In the genomic region with DNA sequence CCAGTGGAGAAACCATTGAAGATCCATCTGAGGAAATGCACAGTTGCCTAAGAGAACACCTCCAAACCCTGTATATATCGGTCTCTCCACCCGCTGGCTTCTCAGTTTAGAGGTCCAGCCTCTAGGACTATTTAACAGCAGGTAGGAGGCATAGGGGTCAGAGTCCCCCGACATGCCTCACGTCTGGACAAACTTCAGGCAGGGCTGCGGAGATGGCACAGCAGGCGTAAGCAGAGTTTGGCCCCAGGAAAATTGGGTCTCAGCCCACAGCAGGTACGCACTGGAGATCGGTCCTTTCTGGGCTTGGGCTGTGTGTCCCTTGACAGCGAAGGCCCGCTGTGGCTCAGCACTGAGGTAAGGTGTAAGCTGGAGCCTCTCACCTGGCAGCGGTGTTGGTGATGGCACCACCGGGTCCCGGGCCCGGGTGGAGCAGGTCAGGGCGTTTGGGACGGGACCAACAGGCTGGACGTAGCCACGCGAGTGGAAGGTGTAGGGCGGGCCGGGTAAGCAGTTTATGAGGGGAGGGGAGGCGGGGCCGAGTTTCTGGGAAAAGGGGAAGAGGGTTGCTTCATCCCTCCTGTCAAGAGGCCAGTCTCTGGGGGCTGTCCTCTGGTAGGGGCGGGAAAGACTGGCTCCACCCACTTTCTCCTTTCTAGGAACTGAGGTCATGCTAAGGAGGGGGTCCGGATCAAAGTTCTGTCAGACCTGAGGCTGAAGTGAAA, we compare ENCODE assay signal across 8 mouse cellular contexts. TPM values are rescaled to one million over a fixed set of nuclear protein-coding genes. Genes with fewer than 3 reads are reported as not detected.
A peak's percentile ranks its signal among the peaks of the same experiment; 100 is the strongest.
DNase-seq lines count a peak whose midpoint lies in the region; ATAC-seq and TF ChIP-seq lines count a peak whose summit lies in the region.

No protein-coding gene starts in this region.

- no peak overlapping the region for H3K9ac ChIP-seq in midbrain, embryonic 12.5 days (replicated peaks)
- H3K9ac ChIP-seq in midbrain, postnatal 0 days (replicated peaks; ENCODE audit: low read length, poor library complexity, severe bottlenecking) = no peak overlapping the region
- H3K9ac ChIP-seq in heart, adult 2 months (ENCODE audit: low read depth, low read length) = no peak overlapping the region
- no peak overlapping the region for H3K9ac ChIP-seq in hindbrain, embryonic 16.5 days (ENCODE audit: low read depth, low read length)

- 0 out of 2 replicates have a peak, but pooled peaks have one; percentile 19 for ATAC-seq in midbrain, embryonic 12.5 days (ENCODE audit: low FRiP score, low read depth)
- no peak for ATAC-seq in midbrain, postnatal 0 days (ENCODE audit: low FRiP score)
- ATAC-seq in hindbrain, embryonic 16.5 days = no peak

- no peak for TF ChIP-seq EP300 in heart, adult 2 months (IDR thresholded peaks at IDR 0.05; ENCODE audit: insufficient read depth, low read depth, low read length)

- intact Hi-C loops in heart, adult 2 months (cut with DNase I) = no loop called here
- intact Hi-C loops in left cerebral cortex, postnatal 4 days (cut with DNase I) = no loop called here

- H3K36me3 ChIP-seq in midbrain, embryonic 12.5 days = peaks cover 16% of the 10 kb centered on the region
- H3K36me3 ChIP-seq in midbrain, postnatal 0 days (ENCODE audit: insufficient read depth, low read length) = peaks cover 19% of the 10 kb centered on the region
- H3K36me3 ChIP-seq in heart, adult 2 months (ENCODE audit: control insufficient read depth, insufficient read depth, low read length) = no peaks in the 10 kb centered on the region
- peaks cover 5% of the 10 kb centered on the region for H3K36me3 ChIP-seq in hindbrain, embryonic 16.5 days (ENCODE audit: control insufficient read depth, insufficient read depth, low read length)

- no peaks in the 10 kb centered on the region for H3K9me3 ChIP-seq in midbrain, embryonic 12.5 days
- H3K9me3 ChIP-seq in midbrain, postnatal 0 days (ENCODE audit: low read length) = no peaks in the 10 kb centered on the region
- H3K9me3 ChIP-seq in hindbrain, embryonic 16.5 days (ENCODE audit: control insufficient read depth, low read length) = no peaks in the 10 kb centered on the region

- H3K4me1 ChIP-seq in midbrain, embryonic 12.5 days = peaks cover 3% of the 10 kb centered on the region; the same call in 1 of the 2 replicates
- H3K4me1 ChIP-seq in midbrain, postnatal 0 days (ENCODE audit: insufficient read depth, low read length) = no peaks in the 10 kb centered on the region
- no peaks in the 10 kb centered on the region for H3K4me1 ChIP-seq in heart, adult 2 months (ENCODE audit: control insufficient read depth, insufficient read depth, low read length)
- H3K4me1 ChIP-seq in hindbrain, embryonic 16.5 days (ENCODE audit: control insufficient read depth, insufficient read depth, low read depth, low read length) = no peaks in the 10 kb centered on the region

- H3K27me3 ChIP-seq in midbrain, embryonic 12.5 days = peaks cover 26% of the 10 kb centered on the region
- H3K27me3 ChIP-seq in midbrain, postnatal 0 days (ENCODE audit: insufficient read depth, low read length) = 0 out of 2 replicates have a peak, but pooled peaks cover 5% of the 10 kb centered on the region
- peaks cover 1% of the 10 kb centered on the region; the same call in 1 of the 2 replicates for H3K27me3 ChIP-seq in heart, adult 2 months (ENCODE audit: control insufficient read depth, insufficient read depth, low read length)
- peaks cover 3% of the 10 kb centered on the region; the same call in 1 of the 2 replicates for H3K27me3 ChIP-seq in hindbrain, embryonic 16.5 days (replicated peaks; ENCODE audit: control insufficient read depth, insufficient read depth, low read length)

- H3K79me2 ChIP-seq in heart, adult 2 months (replicated peaks; ENCODE audit: control insufficient read depth, insufficient read depth, low read length) = no peaks in the 10 kb centered on the region

- H3K4me2 ChIP-seq in midbrain, embryonic 12.5 days (replicated peaks) = 0 out of 2 replicates have a peak overlapping the region, but pooled peaks have one; percentile 6
- H3K4me2 ChIP-seq in midbrain, postnatal 0 days (ENCODE audit: low read depth, low read length, poor library complexity, severe bottlenecking) = no peak overlapping the region
- no peak overlapping the region for H3K4me2 ChIP-seq in hindbrain, embryonic 16.5 days (ENCODE audit: low read length)

- no peak overlapping the region for H3K27ac ChIP-seq in midbrain, embryonic 12.5 days (replicated peaks)
- no peak overlapping the region for H3K27ac ChIP-seq in midbrain, postnatal 0 days (ENCODE audit: low read depth, low read length)
- no peak overlapping the region for H3K27ac ChIP-seq in heart, adult 2 months
- H3K27ac ChIP-seq in hindbrain, embryonic 16.5 days (ENCODE audit: low read depth, low read length) = no peak overlapping the region

- TF ChIP-seq CTCF in midbrain, postnatal 0 days (IDR thresholded peaks at IDR 0.05) = no peak
- TF ChIP-seq CTCF in heart, adult 2 months (IDR thresholded peaks at IDR 0.05) = no peak

- H3K4me3 ChIP-seq in midbrain, embryonic 12.5 days = no peak overlapping the region
- no peak overlapping the region for H3K4me3 ChIP-seq in midbrain, postnatal 0 days (ENCODE audit: low read depth, low read length)
- no peak overlapping the region for H3K4me3 ChIP-seq in heart, adult 2 months
- no peak overlapping the region for H3K4me3 ChIP-seq in hindbrain, embryonic 16.5 days (ENCODE audit: low read length)

- TF ChIP-seq POLR2A in heart, adult 2 months (IDR thresholded peaks at IDR 0.05; ENCODE audit: insufficient read depth, low read depth, low read length) = no peak

- 15% methylated on average over 25 of the region's 25 CpGs for WGBS in midbrain, embryonic 12.5 days
- 17% methylated on average over 24 of the region's 25 CpGs for WGBS in midbrain, postnatal 0 days
- 16% methylated on average over 25 of the region's 25 CpGs for WGBS in heart, adult 2 months
- 14% methylated on average over 25 of the region's 25 CpGs for WGBS in hindbrain, embryonic 16.5 days

- DNase-seq in midbrain, postnatal 0 days (ENCODE audit: low spot score) = no peak
- DNase-seq in heart, adult 2 months = peak; percentile 45 to 65
- DNase-seq in kidney, postnatal 10 days = peak; percentile 66
- DNase-seq in lung, postnatal 36 days = peak; percentile 82
- no peak for DNase-seq in left cerebral cortex, postnatal 4 days
- DNase-seq in T-cell, adult 2 months (ENCODE audit: low spot score) = no peak

RNA-seq across cellular contexts. Expression of a gene that starts 0.6 kb away (rescaled TPM):
- 0.56 and 0.59 TPM in 2 replicates for polyA plus RNA-seq in midbrain, embryonic 12.5 days (2016; fragmentation: Nextera tagmentation; extraction: Ambion mirVana)
- 0.16 and 0.38 TPM in 2 replicates for total RNA-seq in midbrain, postnatal 0 days (2014; rRNA removed)
- polyA plus RNA-seq in midbrain, postnatal 0 days (2015; fragmentation: Nextera tagmentation; extraction: Ambion mirVana) = 0.14 and 0.18 TPM in 2 replicates
- total RNA-seq in heart, adult 2 months (2021) = under 1 TPM; 0.16 to 0.43 TPM
- 0.31 and 0.41 TPM in 2 replicates for polyA plus RNA-seq in heart, adult 2 months (2012; rRNA removed)
- total RNA-seq in left cerebral cortex, postnatal 4 days (2021) = under 1 TPM in 1 of 2 experiments, not detected in 1; 0.32 TPM
- polyA plus RNA-seq in hindbrain, embryonic 16.5 days (2015; fragmentation: Nextera tagmentation; extraction: Ambion mirVana) = 0.20 and 0.41 TPM in 2 replicates

RNA-seq across cellular contexts. Expression of a gene that starts 8.9 kb away (rescaled TPM):
- polyA plus RNA-seq in midbrain, embryonic 12.5 days (2016; fragmentation: Nextera tagmentation; extraction: Ambion mirVana) = 34.7 and 35.3 TPM in 2 replicates
- 75.1 and 94.5 TPM in 2 replicates for total RNA-seq in midbrain, postnatal 0 days (2014; rRNA removed)
- 61.9 and 62.6 TPM in 2 replicates for polyA plus RNA-seq in midbrain, postnatal 0 days (2015; fragmentation: Nextera tagmentation; extraction: Ambion mirVana)
- total RNA-seq in heart, adult 2 months (2021) = 10 to 100 TPM; 12.5 to 13.0 TPM
- 26.3 and 32.2 TPM in 2 replicates for polyA plus RNA-seq in heart, adult 2 months (2012; rRNA removed)
- 10 to 100 TPM; 55.2 to 55.8 TPM for total RNA-seq in left cerebral cortex, postnatal 4 days (2021)
- 60.3 and 65.8 TPM in 2 replicates for polyA plus RNA-seq in hindbrain, embryonic 16.5 days (2015; fragmentation: Nextera tagmentation; extraction: Ambion mirVana)

RNA-seq across cellular contexts. Expression of a gene that starts 31.5 kb away (rescaled TPM):
- polyA plus RNA-seq in midbrain, embryonic 12.5 days (2016; fragmentation: Nextera tagmentation; extraction: Ambion mirVana) = 53.5 and 55.4 TPM in 2 replicates
- total RNA-seq in midbrain, postnatal 0 days (2014; rRNA removed) = 14.6 and 15.7 TPM in 2 replicates
- 19.9 and 23.6 TPM in 2 replicates for polyA plus RNA-seq in midbrain, postnatal 0 days (2015; fragmentation: Nextera tagmentation; extraction: Ambion mirVana)
- total RNA-seq in heart, adult 2 months (2021) = 10 to 100 TPM; 12.6 to 12.8 TPM
- 7.6 and 8.5 TPM in 2 replicates for polyA plus RNA-seq in heart, adult 2 months (2012; rRNA removed)
- 10 to 100 TPM; 11.8 to 15.6 TPM for total RNA-seq in left cerebral cortex, postnatal 4 days (2021)
- 25.3 and 25.7 TPM in 2 replicates for polyA plus RNA-seq in hindbrain, embryonic 16.5 days (2015; fragmentation: Nextera tagmentation; extraction: Ambion mirVana)

RNA-seq across cellular contexts. Expression of a gene that starts 32.3 kb away (rescaled TPM):
- 64.8 and 65.9 TPM in 2 replicates for polyA plus RNA-seq in midbrain, embryonic 12.5 days (2016; fragmentation: Nextera tagmentation; extraction: Ambion mirVana)
- total RNA-seq in midbrain, postnatal 0 days (2014; rRNA removed) = 75.1 and 94.0 TPM in 2 replicates
- 72.0 and 73.3 TPM in 2 replicates for polyA plus RNA-seq in midbrain, postnatal 0 days (2015; fragmentation: Nextera tagmentation; extraction: Ambion mirVana)
- 10 to 100 TPM; 35.4 to 40.2 TPM for total RNA-seq in heart, adult 2 months (2021)
- 82.9 and 85.8 TPM in 2 replicates for polyA plus RNA-seq in heart, adult 2 months (2012; rRNA removed)
- 10 to 100 TPM; 63.2 to 75.1 TPM for total RNA-seq in left cerebral cortex, postnatal 4 days (2021)
- polyA plus RNA-seq in hindbrain, embryonic 16.5 days (2015; fragmentation: Nextera tagmentation; extraction: Ambion mirVana) = 85.9 and 90.3 TPM in 2 replicates

RNA-seq across cellular contexts. Expression of a gene that starts 32.3 kb away (rescaled TPM):
- 44.1 and 45.9 TPM in 2 replicates for polyA plus RNA-seq in midbrain, embryonic 12.5 days (2016; fragmentation: Nextera tagmentation; extraction: Ambion mirVana)
- total RNA-seq in midbrain, postnatal 0 days (2014; rRNA removed) = 22.0 and 30.4 TPM in 2 replicates
- 17.3 and 17.8 TPM in 2 replicates for polyA plus RNA-seq in midbrain, postnatal 0 days (2015; fragmentation: Nextera tagmentation; extraction: Ambion mirVana)
- 10 to 100 TPM; 10.1 to 11.4 TPM for total RNA-seq in heart, adult 2 months (2021)
- polyA plus RNA-seq in heart, adult 2 months (2012; rRNA removed) = 8.3 and 13.1 TPM in 2 replicates
- 10 to 100 TPM; 19.5 to 20.1 TPM for total RNA-seq in left cerebral cortex, postnatal 4 days (2021)
- polyA plus RNA-seq in hindbrain, embryonic 16.5 days (2015; fragmentation: Nextera tagmentation; extraction: Ambion mirVana) = 27.1 and 27.9 TPM in 2 replicates

Comparison
In these comparisons a context has a peak if more than half of its experiments do, and no peak if none do; other contexts are left out.
1. DNase-seq: peak in heart, adult 2 months (2 of 2), kidney, postnatal 10 days (single experiment) and lung, postnatal 36 days (single experiment); none in midbrain, postnatal 0 days (single experiment), left cerebral cortex, postnatal 4 days (single experiment) and T-cell, adult 2 months (single experiment).